Mouse (Mus musculus): ENCODE data around the gene Epb41l3.

The Epb41l3 gene

DNA sequence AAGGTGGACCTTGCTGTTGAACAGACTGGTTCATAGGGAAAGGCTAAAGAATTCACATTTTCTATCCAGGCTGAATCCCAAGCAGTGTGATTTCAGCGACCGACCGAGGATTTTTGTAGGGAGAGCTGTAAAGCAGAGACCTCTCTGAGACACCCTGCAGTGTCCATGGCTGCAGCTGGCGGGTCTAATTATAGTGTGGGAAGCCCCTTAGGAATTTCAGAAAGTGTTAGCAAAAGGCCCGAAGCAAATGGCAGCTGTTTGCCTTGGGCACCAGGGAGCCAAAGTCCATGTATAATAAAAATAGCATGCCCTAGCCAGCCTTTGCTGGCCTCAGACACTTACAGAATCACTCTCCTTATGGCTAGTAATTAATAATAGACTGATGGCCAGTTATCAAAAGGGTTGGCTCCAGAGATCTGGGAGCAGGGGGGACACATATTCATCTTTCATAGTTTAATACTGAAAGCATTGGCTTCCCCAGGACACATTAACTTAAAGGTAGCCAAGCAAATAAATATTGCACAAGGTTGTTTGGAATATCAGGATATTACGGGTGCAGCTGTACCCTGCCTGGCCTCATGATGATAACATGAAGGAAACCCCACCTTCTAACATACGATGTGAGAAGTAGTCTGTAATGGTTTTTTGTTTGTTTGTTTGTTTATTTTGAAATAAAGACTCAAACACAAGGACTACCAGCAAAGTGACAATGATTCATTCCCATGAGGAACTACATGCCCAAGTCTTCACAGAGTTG lies 106.3 kb downstream of the Epb41l3 start:
- no peak for DNase-seq (ENCODE audit: low spot score)

DNA sequence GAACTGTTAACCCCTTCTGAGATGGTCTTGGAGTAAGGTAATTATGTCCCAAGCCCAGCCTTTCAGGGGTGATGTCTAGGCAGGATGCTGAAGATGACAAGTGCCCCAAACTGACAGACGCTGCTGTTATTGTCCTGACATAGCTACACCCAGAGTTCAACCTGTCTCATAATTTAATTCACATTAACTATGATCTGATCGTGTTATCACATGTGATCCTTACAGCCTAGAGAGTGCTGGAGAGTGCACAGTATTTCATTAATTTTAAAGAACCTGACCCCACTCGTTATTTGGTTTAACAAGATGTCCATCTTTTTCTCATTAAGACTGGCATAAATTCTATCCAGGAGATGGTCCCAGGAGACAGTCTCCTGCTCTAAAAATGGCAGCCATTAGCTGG lies 112.3 kb downstream of the Epb41l3 start:
- DNase-seq (ENCODE audit: low spot score): no peak

GRCm38 (mm10) chr17:69192863-69193493 lies 117.5 kb downstream of the Epb41l3 start:
- no peak for DNase-seq (ENCODE audit: low spot score)

- DNase-seq (ENCODE audit: low spot score): no peak
Measured at GRCm38 (mm10) chr17:69194599-69194998, 119.1 kb downstream of the Epb41l3 start.

GRCm38 (mm10) chr17:69195758-69196157 lies 120.3 kb downstream of the Epb41l3 start:
- no peak for DNase-seq (ENCODE audit: low spot score)

- no peak for DNase-seq (ENCODE audit: low spot score)
Measured at GRCm38 (mm10) chr17:69196656-69197055, 121.2 kb downstream of the Epb41l3 start.

DNA sequence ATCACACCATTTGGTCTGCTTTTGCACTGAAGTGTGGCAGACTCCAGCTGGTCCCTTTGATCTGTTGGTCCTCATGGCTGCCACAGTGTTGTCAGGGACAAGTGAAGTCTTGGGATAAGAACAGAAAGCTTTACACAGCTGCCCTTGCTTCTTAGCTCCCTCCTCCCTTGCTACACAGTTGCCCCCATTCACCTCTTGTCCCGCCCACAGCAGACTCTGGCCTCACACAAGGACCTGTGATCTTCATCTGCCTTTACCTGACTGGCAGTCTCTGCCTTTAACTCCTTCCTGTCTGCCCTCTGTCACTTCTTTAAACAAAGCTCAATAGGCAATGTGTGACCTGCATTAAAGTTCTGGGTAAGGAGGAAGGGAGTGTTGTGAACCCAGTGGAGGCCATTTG lies 123.3 kb downstream of the Epb41l3 start:
- no peak for DNase-seq (ENCODE audit: low spot score)

GRCm38 (mm10) chr17:69199827-69200226 lies 124.3 kb downstream of the Epb41l3 start:
- no peak for DNase-seq (ENCODE audit: low spot score)

DNA sequence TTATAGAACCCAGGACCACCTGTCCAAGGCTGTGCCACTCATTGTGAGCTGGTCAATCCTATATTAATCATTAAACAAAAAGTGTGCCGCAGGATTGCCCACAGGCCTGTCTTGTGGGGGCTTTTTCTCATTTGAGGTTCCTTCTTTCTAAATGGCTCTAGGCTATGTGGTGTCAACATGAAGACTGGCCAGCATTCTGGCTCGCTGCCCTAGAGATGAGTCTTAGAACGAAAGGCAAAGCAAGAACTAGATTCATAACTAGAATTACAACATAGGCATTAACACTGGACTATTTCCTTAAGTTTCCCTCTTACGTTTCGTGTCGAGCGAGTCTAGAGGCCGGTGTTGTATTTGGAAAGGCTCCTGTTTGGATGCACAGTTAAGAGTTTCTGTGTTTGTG lies 125.5 kb downstream of the Epb41l3 start:
- DNase-seq (ENCODE audit: low spot score): no peak

DNA sequence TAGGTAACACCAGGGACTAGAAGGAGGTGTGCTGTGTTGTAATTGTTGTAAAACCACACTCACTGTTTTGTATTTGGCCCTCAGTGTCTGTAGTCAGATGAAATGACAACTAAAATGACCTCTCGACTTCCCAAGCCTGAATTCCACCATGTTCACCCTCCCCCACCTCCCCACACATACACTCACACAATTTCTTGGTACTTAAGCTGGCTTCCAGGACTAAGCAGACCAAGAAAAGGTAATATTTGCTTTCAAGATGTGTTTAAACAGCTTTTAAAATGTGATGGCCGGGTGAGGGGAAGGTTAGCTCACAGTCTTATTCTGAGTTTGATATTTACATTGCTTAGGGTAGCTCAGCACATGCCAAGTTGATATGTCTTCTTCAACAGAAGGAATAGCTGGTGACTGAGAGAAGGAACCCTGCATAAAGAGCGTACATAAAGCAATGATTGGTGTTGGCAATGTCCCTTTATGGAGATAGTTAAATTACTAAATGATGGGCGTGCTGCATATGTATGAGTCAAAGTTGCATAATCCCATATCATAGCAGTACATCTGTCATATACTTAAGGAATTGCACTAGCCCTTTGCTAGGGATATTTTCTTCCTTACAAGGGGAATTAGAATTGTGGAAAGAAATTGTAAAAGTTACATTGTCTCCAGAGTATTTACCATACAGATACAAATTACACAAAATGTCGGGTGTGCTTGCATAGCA lies 130.0 kb downstream of the Epb41l3 start:
- DNase-seq (ENCODE audit: low spot score): no peak

- no peak for DNase-seq (ENCODE audit: low spot score)
Measured at GRCm38 (mm10) chr17:69207562-69208312, 132.3 kb downstream of the Epb41l3 start.

GRCm38 (mm10) chr17:69211065-69211464 lies 135.6 kb downstream of the Epb41l3 start:
- DNase-seq (ENCODE audit: low spot score): no peak

GRCm38 (mm10) chr17:69216120-69216519 lies 140.6 kb downstream of the Epb41l3 start:
- DNase-seq (ENCODE audit: low spot score): no peak

DNA sequence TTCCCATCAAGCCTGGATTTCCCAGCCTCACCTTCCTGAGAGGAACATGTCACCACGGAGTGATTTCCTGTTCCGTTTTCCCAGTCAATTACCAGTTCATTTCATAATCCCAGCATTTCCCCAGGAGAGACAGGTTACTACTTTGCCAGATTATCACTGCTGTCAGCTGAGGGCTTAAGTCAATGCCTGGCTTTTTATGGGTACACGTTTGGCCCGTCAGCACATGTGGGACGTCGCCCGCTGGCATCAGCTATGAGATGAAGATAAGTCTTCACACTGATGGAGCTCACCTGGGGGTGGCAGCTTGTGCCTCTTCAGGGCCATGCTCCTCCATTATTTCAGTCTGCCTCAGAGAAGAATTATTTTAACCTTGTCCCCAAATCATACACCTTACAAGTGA lies 145.4 kb downstream of the Epb41l3 start:
- no peak for DNase-seq (ENCODE audit: low spot score)

- no peak for DNase-seq (ENCODE audit: low spot score)
Measured at GRCm38 (mm10) chr17:69221377-69221776, 145.9 kb downstream of the Epb41l3 start.

GRCm38 (mm10) chr17:69221966-69222692 lies 146.6 kb downstream of the Epb41l3 start:
- DNase-seq (ENCODE audit: low spot score): no peak

- DNase-seq (ENCODE audit: low spot score): no peak
Measured at GRCm38 (mm10) chr17:69225996-69226395, 150.5 kb downstream of the Epb41l3 start.

DNA sequence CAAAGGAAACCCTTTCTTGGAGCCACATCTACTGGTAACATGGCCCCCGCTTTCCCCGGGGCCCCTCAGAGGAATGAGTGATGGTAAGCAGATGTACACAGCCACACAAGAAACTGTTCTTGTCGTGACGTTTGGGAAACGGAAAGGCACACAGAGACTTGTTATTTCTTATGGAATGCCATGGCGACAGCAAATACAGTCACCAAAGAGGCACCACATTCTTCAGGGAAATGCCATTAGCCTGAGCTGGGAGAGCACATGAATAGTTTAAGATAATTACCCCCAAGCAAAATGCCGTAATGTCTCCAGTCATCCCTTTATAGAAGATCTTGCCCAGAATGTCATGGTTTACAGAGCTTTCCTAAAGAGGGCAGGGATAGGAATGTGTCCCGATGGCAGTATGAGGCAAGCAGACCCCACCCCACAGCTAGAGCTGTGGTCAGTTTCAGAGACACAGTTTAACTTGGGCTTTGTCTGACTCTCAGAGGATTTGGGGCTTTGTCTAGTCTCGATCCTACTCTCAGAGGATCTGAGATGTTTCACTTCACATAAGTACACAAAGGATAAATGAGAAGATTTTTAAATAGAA lies 152.0 kb downstream of the Epb41l3 start:
- no peak for DNase-seq (ENCODE audit: low spot score)

DNA sequence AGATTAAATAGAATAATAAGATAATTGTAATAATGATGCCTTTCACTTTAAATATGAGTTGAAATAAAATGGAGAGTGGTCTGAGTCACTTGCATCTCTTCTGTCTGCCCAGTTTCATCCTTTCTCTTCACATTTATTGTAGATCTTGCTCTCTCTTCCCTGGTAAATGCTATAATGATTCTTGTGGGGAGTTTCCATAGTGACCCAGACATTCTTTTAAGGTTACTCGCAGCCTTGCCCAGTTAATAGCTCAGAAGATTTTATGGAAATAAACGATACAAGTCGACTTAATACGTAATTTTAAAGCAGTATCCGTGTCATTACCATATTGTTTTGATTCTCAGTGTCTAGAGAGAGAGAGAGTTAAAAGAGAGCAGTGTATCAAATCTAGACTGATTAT lies 154.0 kb downstream of the Epb41l3 start:
- DNase-seq (ENCODE audit: low spot score): no peak

- DNase-seq (ENCODE audit: low spot score): no peak
Measured at GRCm38 (mm10) chr17:69230131-69230621, 154.7 kb downstream of the Epb41l3 start.

DNA sequence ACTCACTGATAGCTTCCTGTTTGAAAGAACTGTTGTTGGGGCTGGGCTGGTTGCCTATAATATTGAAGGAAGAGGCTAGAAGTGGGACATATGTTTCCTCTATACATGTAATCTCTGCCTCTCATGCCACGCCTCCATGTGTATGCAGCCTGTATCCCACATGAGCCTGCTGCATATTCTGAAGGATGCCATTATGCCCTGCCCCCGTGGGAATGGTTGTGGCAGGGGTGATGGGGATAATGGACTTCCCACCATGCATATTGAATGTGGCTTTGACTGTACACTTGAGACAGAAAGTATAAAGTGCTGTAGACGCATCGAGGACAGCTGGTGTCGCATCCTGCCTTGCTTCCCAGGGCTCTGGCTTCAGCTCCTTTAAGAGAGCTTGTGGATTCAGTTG lies 155.9 kb downstream of the Epb41l3 start:
- no peak for DNase-seq (ENCODE audit: low spot score)

Measured in ovary, postnatal 36 days (tissue).